Mouse (Mus musculus) cerebellum, postnatal 36 days (tissue): ENCODE measurements around the gene Kcnk2.
A peak's percentile ranks its signal among the peaks of the same experiment; 100 is the strongest.

ENCODE experiments used
- DNase-seq, 2 experiments: peaks; one replicate each; pipeline ENCODE4 v3.0.0; 2021 to 2022; ENCODE audit warnings: mixed read lengths in 2 of 2

Gene Kcnk2

GRCm38 (mm10) chr1:189402223-189402943, at the start of gene Kcnk2:
TSS of gene Kcnk2 (minus strand) at chr1:189402273.
- DNase-seq, result no peak

- DNase-seq, result no peak
Measured at GRCm38 (mm10) chr1:189440741-189441140, 38.7 kb upstream of the Kcnk2 start.

GRCm38 (mm10) chr1:189437126-189437525, 35.1 kb upstream of the Kcnk2 start:
- DNase-seq, result no peak

GRCm38 (mm10) chr1:189435452-189435851, 33.4 kb upstream of the Kcnk2 start:
- DNase-seq, result no peak

- DNase-seq, result no peak
Measured at GRCm38 (mm10) chr1:189431479-189431878, 29.4 kb upstream of the Kcnk2 start.

- no peak for DNase-seq
Measured at GRCm38 (mm10) chr1:189430534-189430933, 28.5 kb upstream of the Kcnk2 start.

- DNase-seq, result no peak
Measured at GRCm38 (mm10) chr1:189429566-189429965, 27.5 kb upstream of the Kcnk2 start.

GRCm38 (mm10) chr1:189426252-189426651, 24.2 kb upstream of the Kcnk2 start:
- no peak for DNase-seq

GRCm38 (mm10) chr1:189419914-189420313, 17.8 kb upstream of the Kcnk2 start:
- DNase-seq, result no peak

GRCm38 (mm10) chr1:189409906-189410305, 7.8 kb upstream of the Kcnk2 start:
- DNase-seq, result no peak

- DNase-seq, result no peak
Measured at GRCm38 (mm10) chr1:189405221-189405620, 3.1 kb upstream of the Kcnk2 start.

- no peak for DNase-seq
Measured at GRCm38 (mm10) chr1:189403546-189403945, 1.5 kb upstream of the Kcnk2 start.

- no peak for DNase-seq
Measured at GRCm38 (mm10) chr1:189403139-189403538, 1.1 kb upstream of the Kcnk2 start.

GRCm38 (mm10) chr1:189386848-189387247, 15.2 kb downstream of the Kcnk2 start:
- no peak for DNase-seq

GRCm38 (mm10) chr1:189386141-189386540, 15.9 kb downstream of the Kcnk2 start:
- DNase-seq, result no peak

- no peak for DNase-seq
Measured at GRCm38 (mm10) chr1:189367722-189368121, 34.4 kb downstream of the Kcnk2 start.

GRCm38 (mm10) chr1:189364188-189364587, 37.9 kb downstream of the Kcnk2 start:
- no peak for DNase-seq

- DNase-seq, result peak; percentile 39 to 43
Measured at GRCm38 (mm10) chr1:189362579-189362978, 39.5 kb downstream of the Kcnk2 start.

- no peak for DNase-seq
Measured at GRCm38 (mm10) chr1:189359699-189360098, 42.4 kb downstream of the Kcnk2 start.

- no peak for DNase-seq
Measured at GRCm38 (mm10) chr1:189353887-189354286, 48.2 kb downstream of the Kcnk2 start.

GRCm38 (mm10) chr1:189351804-189352203, 50.3 kb downstream of the Kcnk2 start:
- DNase-seq, result no peak

- DNase-seq, result no peak
Measured at GRCm38 (mm10) chr1:189349205-189349604, 52.9 kb downstream of the Kcnk2 start.

GRCm38 (mm10) chr1:189345166-189345565, 56.9 kb downstream of the Kcnk2 start:
- no peak for DNase-seq

GRCm38 (mm10) chr1:189343301-189344251, 58.5 kb downstream of the Kcnk2 start:
- DNase-seq, result peak; percentile 28 to 48
